Mouse (Mus musculus): ENCODE measurements at regions not wholly inside any gene's neighbourhood (a gene's known extent, or its start where the extent isn't known, plus 50 kb on each side); places are given as distances from the start of the nearest gene placed in this dataset.
A peak's percentile ranks its signal among the peaks of the same experiment; 100 is the strongest.

DNA sequence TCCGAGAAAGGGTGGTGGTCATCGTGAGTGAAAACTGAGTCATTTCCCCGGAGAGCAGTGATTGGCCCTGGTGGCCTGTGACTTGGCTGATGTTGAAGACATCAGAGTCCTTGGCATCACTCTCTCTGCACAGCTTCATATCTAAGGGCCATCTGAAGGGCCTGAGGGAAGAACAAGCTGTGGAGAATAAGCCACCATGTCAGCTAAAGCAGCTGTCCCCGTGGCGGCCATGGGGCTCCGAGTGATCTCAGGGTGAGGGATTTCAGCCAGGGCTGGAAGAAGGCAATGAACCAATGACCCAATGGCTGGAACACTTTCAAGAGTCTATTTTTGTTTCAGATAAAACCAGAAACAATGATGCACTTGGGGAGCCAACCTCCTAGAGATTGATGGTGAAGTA, 62.2 kb downstream of the Ttc32 start:
- intact Hi-C loops (cut with DNase I): no loop called here
- peak; percentile 52 to 67 for DNase-seq

DNA sequence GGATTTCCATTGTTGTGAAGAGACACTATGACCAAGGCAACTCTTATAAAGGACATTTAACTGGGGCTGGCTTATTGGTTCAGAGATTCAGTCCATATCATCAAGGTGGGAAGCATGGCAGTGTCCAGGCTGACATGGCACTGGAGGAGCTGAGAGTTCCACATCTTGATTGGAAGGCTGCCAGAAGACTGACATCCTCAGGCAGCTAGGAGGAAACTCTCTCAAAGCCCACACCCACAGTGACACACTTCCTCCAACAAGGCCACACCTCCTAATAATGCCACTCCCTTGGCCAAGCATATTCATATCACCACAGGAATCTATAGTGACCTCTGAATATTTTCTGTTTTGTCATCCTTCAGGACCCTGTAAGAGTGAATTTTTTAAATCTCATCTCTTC, 65.3 kb downstream of the Ttc32 start:
- DNase-seq: no peak
- intact Hi-C loops (cut with DNase I): no loop called here

DNA sequence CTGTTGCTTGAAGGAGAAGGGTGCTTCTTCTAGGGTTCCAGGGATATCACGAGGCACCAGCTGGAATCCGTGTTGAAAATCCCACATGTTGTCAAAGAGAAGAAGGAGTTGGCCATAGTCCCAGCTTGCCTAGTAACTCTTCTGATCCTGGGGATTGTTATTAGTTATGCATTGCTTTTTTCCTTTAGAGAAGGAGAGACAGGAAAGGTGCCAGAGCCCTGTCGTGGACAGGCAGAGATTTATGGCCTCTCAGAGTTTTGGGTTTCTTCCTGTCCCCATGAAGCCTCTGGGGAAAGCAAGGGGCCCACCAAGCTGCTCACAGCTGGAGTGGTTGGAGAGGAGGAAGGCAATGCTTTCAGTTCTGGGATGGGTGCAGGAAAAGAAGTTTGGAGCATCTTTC, 76.6 kb downstream of the Ttc32 start:
- DNase-seq: peak in 1 of 2 experiments; percentile 36
- intact Hi-C loops (cut with DNase I): no loop called here

DNA sequence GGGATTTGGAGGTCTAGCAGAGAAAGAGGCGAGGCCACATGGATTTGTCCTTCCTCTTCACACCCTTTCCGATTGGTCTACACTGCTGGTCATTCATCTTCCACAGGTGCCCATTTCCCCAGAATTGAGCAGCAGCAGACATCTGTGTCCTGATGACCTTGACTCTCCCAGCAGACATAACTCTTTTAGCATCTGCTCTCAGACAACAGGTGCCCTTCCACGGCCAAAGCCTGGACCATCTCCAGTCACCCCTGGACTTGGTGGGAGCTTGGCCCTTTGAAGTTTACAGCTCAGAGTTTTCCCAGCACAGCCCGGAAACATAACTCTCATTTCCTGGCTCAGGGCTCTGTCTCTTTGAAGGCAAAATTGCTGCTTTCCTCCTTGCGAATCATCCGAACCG, 80.0 kb downstream of the Ttc32 start:
- intact Hi-C loops (cut with DNase I): loop anchor here (5.0 kb wide), 1 partner anchor 33 kb away; no protein-coding TSS in a partner anchor
- DNase-seq: no peak

DNA sequence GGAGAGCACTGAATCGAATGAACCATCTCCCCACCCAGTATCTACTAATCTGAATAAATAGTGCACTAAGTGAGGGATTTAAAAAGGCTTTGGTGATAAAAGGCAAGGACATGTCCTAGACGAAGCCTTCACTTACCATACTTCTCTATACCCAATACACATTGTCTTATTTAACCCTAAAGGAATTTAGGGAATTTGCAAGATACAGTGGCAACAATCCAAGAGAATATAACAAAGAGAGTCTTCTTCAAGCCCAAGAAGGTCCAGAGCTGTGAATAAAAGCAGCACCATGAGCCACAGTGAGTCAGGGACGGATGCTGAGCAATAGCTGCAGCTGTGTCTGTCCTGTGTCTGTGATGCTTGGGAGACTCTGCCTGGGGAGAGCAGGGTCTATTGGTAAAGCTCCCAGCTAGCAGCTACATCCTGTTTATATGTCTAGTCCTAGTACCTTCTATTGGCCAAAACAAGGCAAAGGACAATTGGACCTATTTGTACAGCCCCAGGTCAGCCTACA, 82.4 kb downstream of the Ttc32 start:
- DNase-seq: no peak
- intact Hi-C loops (cut with DNase I): loop anchor here (5.0 kb wide), 1 partner anchor 35 kb away; no protein-coding TSS in a partner anchor

DNA sequence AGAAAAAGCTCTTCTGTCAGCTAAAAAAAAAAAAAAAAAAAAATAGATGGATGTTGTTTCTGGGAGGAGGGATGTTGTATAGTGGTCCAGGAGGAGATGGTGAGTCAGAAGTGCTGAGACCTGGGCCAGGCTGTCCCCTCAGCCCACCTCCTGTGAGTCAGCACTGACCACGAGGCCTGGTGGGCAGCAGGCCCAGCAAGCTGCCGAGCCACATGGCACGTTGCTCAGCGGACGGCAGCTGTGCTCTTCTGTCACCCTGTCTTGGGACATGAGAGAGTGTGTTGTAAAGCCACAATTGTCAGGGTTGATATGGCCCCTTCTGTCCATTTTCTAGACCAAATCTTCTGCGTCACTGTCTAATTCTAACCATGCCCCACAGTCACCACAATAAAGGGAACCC, 83.9 kb downstream of the Ttc32 start:
- intact Hi-C loops (cut with DNase I): loop anchor here (5.0 kb wide), 1 partner anchor 36 kb away; no protein-coding TSS in a partner anchor
- peak; percentile 76 to 82 for DNase-seq

DNA sequence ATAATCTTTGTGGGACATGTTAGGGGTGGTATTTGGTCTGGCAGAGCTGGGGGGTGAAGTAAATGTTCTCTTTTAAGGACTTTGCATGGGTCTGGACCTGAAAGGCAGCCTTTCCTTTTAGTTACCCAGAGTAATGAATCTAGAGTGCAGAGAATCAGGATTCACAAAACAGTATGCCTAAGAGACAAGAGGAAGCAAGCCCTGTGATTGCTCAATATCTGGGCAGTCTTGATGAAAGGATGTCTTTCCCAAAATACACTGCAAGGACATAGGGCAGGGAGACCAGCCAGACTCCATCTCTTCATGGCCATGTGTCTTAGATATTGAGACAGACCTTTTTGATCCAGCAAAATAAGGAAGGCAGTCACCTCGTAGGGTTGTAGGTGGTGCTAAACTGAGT, 84.3 kb downstream of the Ttc32 start:
- no peak for DNase-seq
- intact Hi-C loops (cut with DNase I): loop anchor here (5.0 kb wide), 1 partner anchor 37 kb away; no protein-coding TSS in a partner anchor

DNA sequence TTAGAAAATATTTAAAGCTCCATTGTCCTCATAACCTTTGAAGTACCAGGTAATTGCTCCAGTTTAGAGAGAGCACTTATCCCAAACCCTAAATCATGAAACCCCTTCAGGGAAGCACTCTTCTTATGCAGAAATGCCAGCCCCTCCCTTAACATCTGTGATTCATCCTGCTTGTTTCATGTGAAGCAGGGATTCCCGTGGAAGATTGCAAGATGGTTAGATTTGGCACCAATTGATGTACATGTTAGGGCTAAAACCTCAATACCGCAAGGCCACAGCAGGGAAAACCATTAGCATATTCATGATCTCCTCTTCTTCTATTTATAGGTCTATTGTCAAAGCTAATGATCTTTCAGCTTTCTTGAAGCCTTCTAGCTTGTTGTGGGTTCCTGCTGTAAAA, 88.8 kb downstream of the Ttc32 start:
- intact Hi-C loops (cut with DNase I): no loop called here
- DNase-seq: no peak

DNA sequence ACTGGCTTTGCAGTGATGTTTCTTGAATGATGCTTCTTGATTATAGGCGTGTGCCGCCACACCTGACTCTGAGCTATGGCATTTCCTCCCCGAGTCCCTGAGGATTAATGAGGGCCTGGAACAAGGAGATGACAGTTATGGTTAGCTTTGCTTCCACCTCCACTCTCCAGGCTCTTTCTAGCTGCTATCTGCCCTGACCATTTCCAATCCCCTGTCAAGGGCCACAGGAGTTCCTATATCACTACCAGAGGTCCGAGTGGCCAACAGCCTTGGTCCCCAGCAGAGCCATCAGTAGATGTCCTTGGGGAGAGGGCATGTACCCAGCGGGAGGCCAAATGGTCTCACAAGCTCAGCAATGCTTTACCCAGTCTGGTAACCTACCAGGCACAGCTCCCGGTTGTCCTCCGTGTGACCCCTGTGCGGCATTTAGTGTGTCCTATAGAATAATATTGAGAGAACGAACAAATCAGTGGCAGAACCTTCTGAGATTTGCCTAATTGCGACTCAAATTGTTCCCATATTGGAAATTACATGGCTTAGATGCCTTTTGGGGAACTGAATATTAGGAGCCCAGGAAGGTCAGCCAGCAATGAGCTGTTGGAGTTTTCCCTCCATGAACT, 98.2 kb downstream of the Ttc32 start:
- DNase-seq: no peak
- intact Hi-C loops (cut with DNase I): loop anchor here (2.0 kb wide), 1 partner anchor 37 kb away; no protein-coding TSS in a partner anchor

DNA sequence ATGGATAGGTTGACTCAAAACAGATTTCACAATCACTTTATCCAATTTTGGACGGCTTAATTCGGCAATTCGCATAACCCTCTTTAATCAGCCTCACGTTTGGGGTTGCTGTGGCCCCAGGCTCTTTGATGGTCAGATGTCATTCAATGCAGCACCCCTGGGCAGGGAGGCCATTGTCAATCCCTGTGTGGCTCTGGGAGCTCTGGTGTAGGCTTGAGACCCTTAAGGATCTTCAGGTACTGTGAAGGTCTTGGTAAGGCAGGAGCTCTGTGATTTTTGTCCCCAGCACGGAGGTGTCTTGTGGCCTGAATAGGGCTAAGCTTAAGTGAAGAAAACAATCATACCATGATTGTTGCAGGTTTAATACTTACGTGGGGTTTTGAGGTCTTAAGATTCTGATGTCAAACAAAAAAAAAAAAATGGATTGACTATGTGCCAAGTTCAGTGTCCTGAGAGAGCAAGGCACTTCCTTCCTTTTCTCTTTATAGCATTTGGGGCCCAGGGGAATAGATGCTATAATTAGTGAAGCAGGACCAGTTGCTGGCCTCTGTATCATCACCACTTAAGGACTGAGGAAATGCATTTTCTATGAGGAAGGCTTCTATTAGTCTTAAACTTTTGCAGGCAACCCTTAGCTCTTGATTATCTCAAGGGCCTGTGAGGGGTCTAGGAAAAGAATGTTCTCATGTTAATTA, 98.9 kb downstream of the Ttc32 start:
- intact Hi-C loops (cut with DNase I): no loop called here
- DNase-seq: peak in 1 of 2 experiments; percentile 20

DNA sequence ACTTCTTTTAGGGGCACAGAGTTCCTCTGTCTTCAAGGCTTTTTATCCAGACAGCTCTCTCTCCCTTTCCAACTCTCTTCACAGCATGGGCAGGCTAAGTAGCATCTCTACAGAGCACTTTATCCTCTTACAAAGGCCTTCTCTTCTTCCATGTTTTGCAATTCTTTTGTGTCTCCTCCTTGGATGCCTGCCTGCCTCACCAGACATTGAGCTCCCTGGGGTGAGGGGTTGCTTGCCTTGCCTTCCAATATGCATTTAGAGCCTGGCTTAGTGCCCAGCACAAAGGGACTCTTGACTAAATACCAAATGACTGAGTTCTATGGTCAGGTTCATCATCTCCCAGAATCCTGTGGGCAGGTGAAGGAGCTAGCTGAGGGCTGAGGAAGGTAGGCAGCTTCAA, 102.8 kb downstream of the Ttc32 start:
- intact Hi-C loops (cut with DNase I): no loop called here
- no peak for DNase-seq

DNA sequence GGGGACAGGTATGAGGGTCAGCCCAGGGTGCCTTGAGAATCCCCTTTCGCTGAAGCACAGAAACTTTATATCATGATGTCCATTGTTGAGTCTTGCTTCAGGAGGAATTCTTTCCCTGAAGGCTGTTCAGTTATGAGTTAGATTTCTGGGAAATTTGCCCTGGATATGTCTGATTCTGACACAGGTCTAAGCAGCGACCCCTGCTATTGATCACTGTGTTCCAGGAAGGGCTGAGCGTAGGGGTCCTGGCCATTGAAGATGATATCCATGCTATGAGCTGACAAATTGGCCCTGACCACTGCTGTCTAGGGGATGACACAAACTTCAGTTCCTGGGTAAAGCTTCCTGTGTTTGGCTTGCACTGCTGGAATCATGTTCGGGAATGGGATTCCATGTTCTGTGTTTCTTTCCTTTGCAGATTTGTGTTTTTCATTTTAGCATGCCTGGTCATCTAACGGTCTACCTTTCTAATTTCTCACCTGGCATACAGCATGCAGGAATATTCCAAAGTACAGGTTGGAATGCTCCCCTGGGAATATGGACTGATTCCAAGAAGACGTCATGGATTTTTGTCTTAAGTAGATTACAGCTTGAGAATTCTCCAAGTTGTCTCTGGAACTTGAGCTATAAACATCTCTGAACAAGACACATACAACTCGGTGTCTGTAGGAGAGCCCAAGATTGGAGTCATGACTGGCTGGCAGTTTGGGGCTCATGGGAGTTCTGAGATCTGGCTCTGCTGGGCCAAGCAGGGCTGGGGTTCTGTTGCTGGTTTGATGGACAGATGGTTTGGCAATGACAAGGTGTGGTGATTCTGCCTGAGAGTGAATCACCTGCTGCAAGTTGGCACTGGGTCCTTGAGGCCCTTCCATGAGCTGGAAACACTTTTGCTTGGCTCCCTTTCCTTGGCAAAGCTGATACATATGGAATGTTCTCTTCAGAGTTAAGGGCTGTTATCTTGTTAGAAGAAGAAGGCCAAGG, 104.4 kb downstream of the Ttc32 start:
- no peak for DNase-seq

DNA sequence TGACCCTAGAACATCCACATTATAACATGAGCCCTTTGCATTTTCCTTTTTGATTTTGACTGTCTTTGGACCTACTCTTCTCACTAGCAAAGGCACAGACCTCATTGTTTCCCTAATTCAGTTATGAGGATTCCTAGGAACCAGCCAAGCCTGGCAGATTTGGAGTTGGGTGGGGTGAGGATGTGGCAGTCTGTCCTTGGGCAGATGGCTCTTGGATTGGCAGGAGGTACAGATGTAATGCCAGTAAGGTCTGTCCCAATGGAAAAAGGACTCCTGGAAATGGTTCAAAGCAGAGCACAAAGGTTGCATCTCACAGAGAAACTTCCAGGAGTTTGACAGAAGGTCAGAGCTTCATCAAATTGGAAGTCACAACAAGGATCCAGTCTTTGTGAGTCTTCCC, 121.2 kb downstream of the Ttc32 start:
- intact Hi-C loops (cut with DNase I): no loop called here
- no peak for DNase-seq

More for the DNA sequence above, 104.4 kb downstream of the Ttc32 start:
- intact Hi-C loops (cut with DNase I): no loop called here

DNA sequence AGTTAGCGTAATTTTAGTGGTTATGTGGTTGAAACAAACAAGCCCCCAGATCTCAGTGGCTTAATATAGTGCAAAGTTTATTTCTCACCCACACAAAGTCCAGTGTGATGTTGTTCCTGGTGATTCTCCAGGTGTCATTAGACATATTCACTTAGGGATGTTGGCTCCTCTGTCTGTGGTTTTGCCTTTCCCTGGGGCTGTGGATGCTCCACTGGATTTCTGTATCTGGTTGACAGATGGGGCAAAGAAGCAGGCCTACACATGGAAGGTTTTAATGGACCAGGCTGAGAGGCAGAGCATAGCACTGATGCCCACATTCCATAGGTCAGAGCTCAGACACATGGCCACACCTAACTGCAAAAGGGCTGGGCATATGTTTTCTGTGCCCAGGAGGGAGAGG, 121.6 kb downstream of the Ttc32 start:
- intact Hi-C loops (cut with DNase I): no loop called here
- DNase-seq: no peak

DNA sequence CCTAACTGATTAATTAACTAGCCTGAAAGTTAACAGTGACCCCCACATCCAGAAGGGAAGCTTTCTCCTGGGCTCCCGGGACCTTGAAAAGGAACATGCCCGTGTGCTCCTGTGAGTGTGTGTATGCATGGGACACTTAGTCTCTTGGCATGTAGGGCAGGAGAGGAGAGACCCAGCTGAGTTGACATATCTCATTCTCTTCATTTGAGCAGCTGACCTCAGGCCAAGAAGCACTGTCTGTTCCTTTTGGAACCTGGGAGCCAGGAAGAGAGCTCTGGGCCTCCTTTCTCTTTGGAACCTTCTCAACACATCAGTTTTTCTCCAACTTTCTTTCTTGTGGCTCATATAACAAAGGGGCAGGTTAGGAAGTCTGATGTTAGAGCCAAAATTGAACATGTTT, 124.7 kb downstream of the Ttc32 start:
- intact Hi-C loops (cut with DNase I): no loop called here
- DNase-seq: no peak

DNA sequence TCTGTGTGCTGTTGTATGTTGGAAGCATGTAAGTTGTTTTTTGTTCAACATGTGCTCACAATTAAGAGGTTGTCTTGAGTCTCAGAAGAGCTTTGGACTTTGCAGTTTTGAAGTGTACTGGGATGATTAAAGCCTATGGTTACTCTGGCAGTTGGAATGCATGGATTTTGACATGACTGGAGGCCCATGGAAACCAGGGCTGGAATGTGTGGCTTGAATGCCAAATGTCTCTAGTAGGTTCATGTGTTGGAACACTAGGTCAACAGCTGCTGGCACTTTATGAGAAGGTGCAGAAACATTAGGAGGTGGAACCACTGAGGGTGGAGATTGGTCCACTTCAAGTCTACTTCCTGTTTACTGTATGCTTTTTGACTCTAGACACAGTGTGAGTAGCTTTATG, 127.0 kb downstream of the Ttc32 start:
- intact Hi-C loops (cut with DNase I): no loop called here
- no peak for DNase-seq

DNA sequence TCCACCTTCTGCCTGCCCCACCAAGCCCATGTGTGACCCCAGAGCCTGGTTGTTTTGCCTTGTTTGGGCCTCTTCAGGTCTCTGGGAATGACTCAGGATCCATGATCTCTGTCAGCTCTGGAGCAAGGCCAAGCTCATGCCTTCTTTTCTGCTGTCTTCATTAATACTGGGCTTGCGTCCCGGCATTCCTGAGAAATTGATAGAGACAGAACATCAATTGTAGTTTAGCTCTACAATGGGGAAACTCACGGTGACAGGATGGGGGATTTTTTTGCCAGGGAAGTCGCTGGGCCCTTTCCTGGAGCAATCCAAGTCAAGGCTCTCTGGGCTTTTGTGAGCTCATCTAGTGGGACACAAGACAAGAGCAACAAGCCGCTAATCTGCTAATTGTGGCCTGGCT, 129.0 kb downstream of the Ttc32 start:
- intact Hi-C loops (cut with DNase I): no loop called here
- no peak for DNase-seq

DNA sequence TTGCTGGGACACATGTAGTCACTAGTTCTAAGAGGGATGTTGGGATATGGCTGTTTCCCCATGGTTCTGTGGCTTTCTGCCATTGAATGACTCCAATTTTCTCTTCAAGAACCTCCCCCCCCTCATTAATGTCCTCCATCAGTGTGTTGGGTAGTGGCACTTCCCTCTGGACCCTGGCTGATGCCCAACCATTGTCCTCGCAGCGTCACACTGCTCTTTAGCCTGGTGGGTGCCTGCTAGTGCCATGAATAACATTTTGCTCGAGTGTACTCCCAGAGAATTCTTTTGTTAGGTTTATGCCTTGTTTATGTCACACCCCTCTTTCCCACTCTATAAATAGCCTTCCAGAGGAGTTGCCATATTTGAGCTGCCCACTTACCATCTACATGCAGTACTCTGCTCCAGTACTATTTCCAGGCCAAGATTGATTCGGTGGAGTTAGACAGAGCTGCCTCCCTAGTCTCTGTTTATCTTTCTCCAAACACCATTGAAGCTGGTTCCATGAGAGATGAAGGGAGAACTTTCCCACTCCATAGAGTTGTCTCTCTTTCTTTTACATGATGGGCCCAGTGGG, 135.7 kb downstream of the Ttc32 start:
- intact Hi-C loops (cut with DNase I): loop anchor here (2.0 to 5.0 kb wide), 2 partner anchors 39 to 113 kb away; no protein-coding TSS in a partner anchor
- peak; percentile 11 to 28 for DNase-seq

DNA sequence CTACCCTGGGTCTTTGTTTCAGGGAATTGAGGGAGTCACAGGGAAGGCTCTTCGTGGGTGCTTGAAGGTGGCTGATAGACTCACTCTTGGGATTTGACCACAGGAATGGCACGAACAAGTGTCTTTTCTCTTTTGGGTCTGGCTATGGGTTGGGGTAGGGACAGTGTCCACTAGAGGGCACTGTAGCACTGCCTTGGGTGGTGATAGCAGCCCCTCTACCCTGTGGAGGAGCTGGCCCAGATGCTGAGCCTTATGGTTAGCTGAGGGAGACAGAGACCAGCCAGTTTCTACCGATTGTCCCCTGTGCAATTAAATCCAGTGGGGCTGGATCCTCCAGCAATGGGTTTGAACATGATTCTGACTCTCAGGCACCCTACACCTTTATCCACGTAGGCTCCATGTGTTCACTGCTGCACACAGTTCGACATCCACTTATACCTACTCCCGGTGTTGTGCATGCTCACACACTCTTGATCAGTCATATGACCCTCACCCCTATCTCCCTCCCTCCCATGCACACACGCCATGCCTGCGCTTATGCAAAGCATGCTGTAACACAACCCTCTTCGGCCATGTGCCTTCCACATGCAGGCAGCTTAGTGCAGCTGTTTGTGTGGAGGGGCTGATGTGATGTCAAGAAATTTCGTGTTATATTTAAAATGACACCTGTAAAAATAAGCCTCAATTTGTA, 136.6 kb downstream of the Ttc32 start:
- intact Hi-C loops (cut with DNase I): loop anchor here (2.0 to 5.0 kb wide), 2 partner anchors 114 to 1058 kb away; no protein-coding TSS in a partner anchor
- peak; percentile 25 to 42 for DNase-seq

DNA sequence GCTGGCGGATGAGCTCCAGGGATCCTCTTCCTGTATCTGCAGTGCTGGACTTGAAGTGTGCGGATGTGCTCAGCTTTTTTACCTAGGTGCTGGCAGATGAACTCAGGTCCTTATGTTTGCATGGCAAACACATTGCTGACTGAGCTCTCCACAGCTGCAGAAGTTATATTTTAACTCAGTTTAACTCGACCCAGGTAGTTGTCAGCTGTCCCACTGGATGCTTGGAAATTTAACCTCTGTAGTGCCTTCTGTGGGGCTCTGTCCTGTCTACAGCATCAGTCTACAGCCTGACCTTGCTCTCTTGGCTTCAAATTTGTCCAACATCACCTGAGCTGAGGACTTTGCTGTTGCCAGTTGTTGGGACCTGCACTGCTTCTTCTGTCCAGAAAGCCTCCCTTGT, 139.2 kb downstream of the Ttc32 start:
- no peak for DNase-seq
- intact Hi-C loops (cut with DNase I): loop anchor here (5.0 kb wide), 1 partner anchor 117 kb away; no protein-coding TSS in a partner anchor

Measured in heart, postnatal 36 days (tissue).